Mouse (Mus musculus) intestine, postnatal 0 days (tissue): ENCODE data around the gene Pcsk7. TPM values are rescaled to one million over a fixed set of nuclear protein-coding genes. Genes with fewer than 3 reads are reported as not detected.
A peak's percentile ranks its signal among the peaks of the same experiment; 100 is the strongest.

Experiments
- ATAC-seq: fragments of 200-750 bp; cut with Nextera tagmentation; 2 replicates; pipeline ENCODE4 v1.8.0; 2017; ENCODE audit warnings: mild to moderate bottlenecking, moderate TSS enrichment, moderate library complexity
- H3K27ac ChIP-seq: fragments of 300-500 bp; sonication (generic); 2 replicates; pipeline ENCODE4 v1.5.1; 2014; ENCODE audit warnings: mild to moderate bottlenecking, low read depth, low read length, moderate library complexity
- H3K27me3 ChIP-seq: fragments of 300-500 bp; sonication (generic); replicated peaks from 2 replicates; pipeline ENCODE4 v1.6.1; 2014; ENCODE audit warnings: low read length, mixed read lengths; ENCODE audit not compliant: control insufficient read depth, insufficient read depth
- H3K36me3 ChIP-seq: fragments of 300-500 bp; sonication (generic); 2 replicates; pipeline ENCODE4 v1.6.1; 2014; ENCODE audit warnings: mild to moderate bottlenecking, moderate library complexity; ENCODE audit not compliant: control insufficient read depth, insufficient read depth
- H3K4me1 ChIP-seq: fragments of 300-500 bp; sonication (generic); replicated peaks from 2 replicates; pipeline ENCODE4 v1.6.1; 2014; ENCODE audit warnings: antibody characterized with exemption, low read length, mixed read lengths; ENCODE audit not compliant: control insufficient read depth, insufficient read depth
- H3K4me2 ChIP-seq: fragments of 300-500 bp; sonication (generic); replicated peaks from 2 replicates; pipeline ENCODE4 v1.6.1; 2014; ENCODE audit warnings: low read depth, mild to moderate bottlenecking, moderate library complexity
- H3K4me3 ChIP-seq: fragments of 300-500 bp; sonication (generic); 2 replicates; pipeline ENCODE4 v1.5.1; 2014; ENCODE audit warnings: low read depth, low read length
- H3K9ac ChIP-seq: fragments of 300-500 bp; sonication (generic); 2 replicates; pipeline ENCODE4 v1.6.1; 2014; ENCODE audit warnings: mild to moderate bottlenecking, low read depth, low read length
- H3K9me3 ChIP-seq: fragments of 300-500 bp; sonication (generic); 2 replicates; pipeline ENCODE4 v1.6.1; 2016; ENCODE audit warnings: mixed run types; ENCODE audit not compliant: control insufficient read depth
- CTCF ChIP-seq: sonication (generic); IDR thresholded peaks from 2 replicates; pipeline ENCODE4 v1.5.1; 2016; ENCODE audit warnings: low read depth, mild to moderate bottlenecking, control low read depth, antibody characterized with exemption, moderate library complexity
- WGBS: fragments of 180-500 bp; shearing (Covaris S2); extraction: QIAGEN DNeasy Blood & Tissue Kit; methylation state at CpG from one replicate; pipeline ENCODE4 v1.1.7; 2014; 5-methylcytosine and 5-hydroxymethylcytosine counted together
- microRNA-seq: library from miRNA; unstranded; fragments of <30 nt; microRNA quantifications from one replicate; pipeline ENCODE4, GENCODE M21; 2016
- polyA plus RNA-seq: library from polyadenylated mRNA; unstranded; fragments of >200 nt; fragmentation: Nextera tagmentation; extraction: Ambion mirVana; gene quantifications from 2 replicates; pipeline ENCODE4 v1.2.1, GENCODE M21; 2015

Pcsk7 gene
- polyA plus RNA-seq, 1 experiment from 2014 or later: 16.9 TPM

GRCm38 (mm10) chr9:45976884-45977283 is 70.6 kb downstream of the Pcsk7 start:
- peak; percentile 51 for TF ChIP-seq CTCF
- no peaks in the 10 kb centered on the region; the same call in 1 of the 2 replicates for H3K4me1 ChIP-seq
- WGBS: 79% methylated on average over 2 of the region's 2 CpGs
- no peak overlapping the region for H3K4me2 ChIP-seq
- no peak overlapping the region for H3K27ac ChIP-seq
- no peak overlapping the region for H3K9ac ChIP-seq
- no peak for ATAC-seq
- H3K4me3 ChIP-seq: no peak overlapping the region
- H3K27me3 ChIP-seq: no peaks in the 10 kb centered on the region
- H3K9me3 ChIP-seq: no peaks in the 10 kb centered on the region
- H3K36me3 ChIP-seq: peaks cover 32% of the 10 kb centered on the region

Small RNA genes within 50 kb of the gene (microRNA-seq; reads per million reads assigned to microRNA genes)
- gene Mir7087: not detected

Other genes starting within 250 kb of the Pcsk7 start
- gene Cep164, start 77.8 kb upstream of the Pcsk7 start, polyA plus RNA-seq: 12.4 and 15.5 TPM in 2 replicates
- gene Bace1, start 67.9 kb upstream of the Pcsk7 start, polyA plus RNA-seq: 10.1 and 10.7 TPM in 2 replicates
- 21.5 and 27.6 TPM in 2 replicates for gene Rnf214, start 414 bp downstream of the Pcsk7 start, polyA plus RNA-seq
- 416 and 455 TPM in 2 replicates for gene Tagln, start 29.6 kb downstream of the Pcsk7 start, polyA plus RNA-seq
- gene Sidt2, start 48.8 kb downstream of the Pcsk7 start, polyA plus RNA-seq: 65.0 and 70.5 TPM in 2 replicates
- gene Pafah1b2, start 106.2 kb downstream of the Pcsk7 start, polyA plus RNA-seq: 78.1 and 78.2 TPM in 2 replicates
- 7.4 and 10.0 TPM in 2 replicates for gene Sik3, start 106.3 kb downstream of the Pcsk7 start, polyA plus RNA-seq